Mouse (Mus musculus) limb, embryonic 12.5 days (tissue): Measurements from ENCODE around the gene Shroom3. TPM values are rescaled to one million over a fixed set of nuclear protein-coding genes. Genes with fewer than 3 reads are reported as not detected.

Source experiments
- ATAC-seq: fragments of 200-750 bp; cut with Nextera tagmentation; 2 replicates; pipeline ENCODE4 v1.8.0; 2017; ENCODE audit warnings: low read depth, moderate TSS enrichment; ENCODE audit not compliant: insufficient number of reproducible peaks, insufficient read depth, low FRiP score, low TSS enrichment
- H3K27ac ChIP-seq: fragments of 300-500 bp; sonication (generic); 2 replicates; pipeline ENCODE4 v1.5.1; 2016; ENCODE audit warnings: mild to moderate bottlenecking, moderate library complexity
- H3K27me3 ChIP-seq: fragments of 300-500 bp; sonication (generic); 2 replicates; pipeline ENCODE4 v1.6.1; 2016; ENCODE audit warnings: mild to moderate bottlenecking, moderate library complexity
- H3K36me3 ChIP-seq: fragments of 300-500 bp; sonication (generic); 2 replicates; pipeline ENCODE4 v1.6.1; 2016; ENCODE audit warnings: mild to moderate bottlenecking, moderate library complexity
- H3K4me1 ChIP-seq: fragments of 300-500 bp; sonication (generic); replicated peaks from 2 replicates; pipeline ENCODE4 v1.6.1; 2016
- H3K4me2 ChIP-seq: fragments of 300-500 bp; sonication (generic); 2 replicates; pipeline ENCODE4 v1.6.1; 2016; ENCODE audit warnings: mild to moderate bottlenecking, moderate library complexity
- H3K4me3 ChIP-seq: fragments of 300-500 bp; sonication (generic); replicated peaks from 2 replicates; pipeline ENCODE4 v1.5.1; 2016; ENCODE audit warnings: mild to moderate bottlenecking
- H3K9ac ChIP-seq: fragments of 300-500 bp; sonication (generic); replicated peaks from 2 replicates; pipeline ENCODE4 v1.6.1; 2016; ENCODE audit warnings: mild to moderate bottlenecking, moderate library complexity
- H3K9me3 ChIP-seq: fragments of 300-500 bp; sonication (generic); 2 replicates; pipeline ENCODE4 v1.6.1; 2016; ENCODE audit warnings: mild to moderate bottlenecking, moderate library complexity
- WGBS: fragments of 180-500 bp; shearing (Covaris S2); methylation state at CpG from one replicate; pipeline ENCODE4 v1.1.7; 2016; 5-methylcytosine and 5-hydroxymethylcytosine counted together
- polyA plus RNA-seq: library from polyadenylated mRNA; unstranded; fragments of >200 nt; fragmentation: Nextera tagmentation; extraction: Ambion mirVana; gene quantifications from 2 replicates; pipeline ENCODE4 v1.2.1, GENCODE M21; 2016

The Shroom3 gene
- polyA plus RNA-seq, 1 experiment from 2014 or later, result 6.6 TPM

GRCm38 (mm10) chr5:92877104-92877503 lies 193.9 kb downstream of the Shroom3 start:
- Histone ChIP-seq H3K27ac (no peak overlapping the region), H3K4me3 (no peak overlapping the region), H3K4me1 (no peaks in the 10 kb centered on the region), H3K36me3 (no peaks in the 10 kb centered on the region), H3K4me2 (no peak overlapping the region), H3K9me3 (no peaks in the 10 kb centered on the region), H3K9ac (no peak overlapping the region), H3K27me3 (no peaks in the 10 kb centered on the region)
- WGBS, result 59% methylated on average over 3 of the region's 3 CpGs
- ATAC-seq, result no peak

- H3K36me3 ChIP-seq, result no peaks in the 10 kb centered on the region
- H3K9ac ChIP-seq, result no peak overlapping the region
- no peak overlapping the region for H3K27ac ChIP-seq
- no peak overlapping the region for H3K4me3 ChIP-seq
- H3K4me1 ChIP-seq, result no peaks in the 10 kb centered on the region
- WGBS, result 95% methylated on average over 2 of the region's 2 CpGs
- H3K27me3 ChIP-seq, result no peaks in the 10 kb centered on the region
- ATAC-seq, result no peak
- no peaks in the 10 kb centered on the region for H3K9me3 ChIP-seq
- H3K4me2 ChIP-seq, result no peak overlapping the region
These were observed 197.2 kb downstream of the Shroom3 start for GRCm38 (mm10) chr5:92880393-92880792.

- Histone ChIP-seq H3K27ac (no peak overlapping the region), H3K9ac (no peak overlapping the region), H3K4me2 (no peak overlapping the region), H3K9me3 (no peaks in the 10 kb centered on the region), H3K4me3 (no peak overlapping the region), H3K4me1 (peaks cover under 1% of the 10 kb centered on the region; the same call in 1 of the 2 replicates), H3K27me3 (no peaks in the 10 kb centered on the region), H3K36me3 (no peaks in the 10 kb centered on the region)
- no peak for ATAC-seq
- WGBS, result 39% methylated on average over 4 of the region's 4 CpGs
These were observed 197.7 kb downstream of the Shroom3 start for GRCm38 (mm10) chr5:92880893-92881292.

- Histone ChIP-seq H3K9me3 (no peaks in the 10 kb centered on the region), H3K9ac (no peak overlapping the region), H3K27ac (no peak overlapping the region; the same call in 1 of the 2 replicates), H3K4me3 (no peak overlapping the region), H3K27me3 (no peaks in the 10 kb centered on the region), H3K36me3 (no peaks in the 10 kb centered on the region), H3K4me2 (no peak overlapping the region), H3K4me1 (peaks cover 4% of the 10 kb centered on the region)
- 31% methylated on average over 4 of the region's 4 CpGs for WGBS
- ATAC-seq, result no peak
These were observed 202.9 kb downstream of the Shroom3 start for GRCm38 (mm10) chr5:92886141-92886540.

GRCm38 (mm10) chr5:92887501-92887900 lies 204.3 kb downstream of the Shroom3 start:
- Histone ChIP-seq H3K27ac (no peak overlapping the region), H3K9me3 (no peaks in the 10 kb centered on the region)

GRCm38 (mm10) chr5:92888628-92889241 lies 205.5 kb downstream of the Shroom3 start:
- no peak for ATAC-seq
- Histone ChIP-seq H3K4me1 (peaks cover 7% of the 10 kb centered on the region), H3K4me2 (no peak overlapping the region), H3K36me3 (no peaks in the 10 kb centered on the region), H3K27ac (no peak overlapping the region), H3K4me3 (no peak overlapping the region), H3K9ac (no peak overlapping the region), H3K27me3 (no peaks in the 10 kb centered on the region), H3K9me3 (no peaks in the 10 kb centered on the region)
- 48% methylated on average over 8 of the region's 8 CpGs for WGBS

More at GRCm38 (mm10) chr5:92887501-92887900, 204.3 kb downstream of the Shroom3 start:
- H3K4me1 ChIP-seq, result peaks cover 4% of the 10 kb centered on the region
- no peak for ATAC-seq
- H3K27me3 ChIP-seq, result no peaks in the 10 kb centered on the region
- H3K4me2 ChIP-seq, result no peak overlapping the region
- no peak overlapping the region for H3K9ac ChIP-seq
- no peaks in the 10 kb centered on the region for H3K36me3 ChIP-seq
- H3K4me3 ChIP-seq, result no peak overlapping the region
- WGBS, result 74% methylated on average over 3 of the region's 3 CpGs

GRCm38 (mm10) chr5:92890902-92891301 lies 207.7 kb downstream of the Shroom3 start:
- Histone ChIP-seq H3K9ac (no peak overlapping the region), H3K36me3 (no peaks in the 10 kb centered on the region), H3K4me2 (no peak overlapping the region), H3K27me3 (no peaks in the 10 kb centered on the region), H3K27ac (no peak overlapping the region), H3K4me3 (no peak overlapping the region), H3K9me3 (no peaks in the 10 kb centered on the region), H3K4me1 (peaks cover 13% of the 10 kb centered on the region)
- no peak for ATAC-seq
- WGBS, result 72% methylated on average over 5 of the region's 5 CpGs

GRCm38 (mm10) chr5:92893284-92893683 lies 210.0 kb downstream of the Shroom3 start:
- no peak overlapping the region for H3K9ac ChIP-seq
- H3K4me3 ChIP-seq, result no peak overlapping the region

GRCm38 (mm10) chr5:92893711-92894110 lies 210.5 kb downstream of the Shroom3 start:
- 0% methylated on average over 1 of the region's 1 CpGs for WGBS
- no peak for ATAC-seq
- peak overlapping the region; percentile 64 for H3K27ac ChIP-seq
- H3K4me2 ChIP-seq, result no peak overlapping the region
- H3K27me3 ChIP-seq, result no peaks in the 10 kb centered on the region
- no peak overlapping the region for H3K9ac ChIP-seq
- H3K9me3 ChIP-seq, result no peaks in the 10 kb centered on the region
- no peak overlapping the region for H3K4me3 ChIP-seq
- H3K4me1 ChIP-seq, result peaks cover 22% of the 10 kb centered on the region
- H3K36me3 ChIP-seq, result no peaks in the 10 kb centered on the region

More at GRCm38 (mm10) chr5:92893284-92893683, 210.0 kb downstream of the Shroom3 start:
- 42% methylated on average over 4 of the region's 4 CpGs for WGBS
- peak overlapping the region; percentile 64 for H3K27ac ChIP-seq
- no peak for ATAC-seq
- no peaks in the 10 kb centered on the region for H3K9me3 ChIP-seq
- H3K4me2 ChIP-seq, result no peak overlapping the region
- no peaks in the 10 kb centered on the region for H3K36me3 ChIP-seq
- no peaks in the 10 kb centered on the region for H3K27me3 ChIP-seq
- peaks cover 19% of the 10 kb centered on the region for H3K4me1 ChIP-seq

- no peak for ATAC-seq
- Histone ChIP-seq H3K4me2 (no peak overlapping the region), H3K9me3 (no peaks in the 10 kb centered on the region), H3K27ac (no peak overlapping the region), H3K36me3 (no peaks in the 10 kb centered on the region), H3K27me3 (no peaks in the 10 kb centered on the region), H3K4me1 (peaks cover 38% of the 10 kb centered on the region), H3K9ac (no peak overlapping the region), H3K4me3 (no peak overlapping the region)
- 91% methylated on average over 8 of the region's 8 CpGs for WGBS
These were observed 212.6 kb downstream of the Shroom3 start for GRCm38 (mm10) chr5:92895877-92896276.

GRCm38 (mm10) chr5:92896725-92897280 lies 213.6 kb downstream of the Shroom3 start:
- WGBS, result 52% methylated on average over 1 of the region's 1 CpGs
- no peaks in the 10 kb centered on the region for H3K36me3 ChIP-seq
- H3K9ac ChIP-seq, result no peak overlapping the region
- no peak for ATAC-seq
- no peaks in the 10 kb centered on the region for H3K9me3 ChIP-seq
- no peak overlapping the region for H3K4me3 ChIP-seq
- peaks cover 41% of the 10 kb centered on the region for H3K4me1 ChIP-seq
- H3K27me3 ChIP-seq, result no peaks in the 10 kb centered on the region
- H3K27ac ChIP-seq, result no peak overlapping the region
- H3K4me2 ChIP-seq, result peak overlapping the region; percentile 95
